Mouse (Mus musculus): ENCODE measurements around the gene Sgca. TPM values are rescaled to one million over a fixed set of nuclear protein-coding genes. Genes with fewer than 3 reads are reported as not detected.

Sgca gene
- not detected in 2 replicates for polyA plus RNA-seq (2011; ENCODE audit: insufficient read depth, insufficient read length, low replicate concordance, missing spikeins)

- no peak for TF ChIP-seq CTCF (IDR thresholded peaks at IDR 0.05; ENCODE audit: control insufficient read depth, insufficient read depth, low read length)
- no peak for TF ChIP-seq POLR2A (IDR thresholded peaks at IDR 0.05; ENCODE audit: borderline replicate concordance, control insufficient read depth, low read depth, low read length)
- WGBS: 78% methylated on average over 5 of the region's 5 CpGs
- H3K4me1 ChIP-seq (ENCODE audit: control insufficient read depth, insufficient read depth, low read length): no peaks in the 10 kb centered on the region
Measured at GRCm38 (mm10) chr11:94976199-94976598, at the start of gene Sgca. Gene Sgca (minus strand): TSS chr11:94976327.

GRCm38 (mm10) chr11:95025227-95026012 lies 49.3 kb upstream of the Sgca start:
- Histone ChIP-seq H3K27ac (ENCODE audit: control insufficient read depth, insufficient read depth, low read depth, low read length, poor library complexity) (no peak overlapping the region), H3K4me3 (replicated peaks; ENCODE audit: control insufficient read depth, low read depth, low read length) (no peak overlapping the region), H3K4me1 (ENCODE audit: control insufficient read depth, insufficient read depth, low read length) (no peaks in the 10 kb centered on the region)
- WGBS: 85% methylated on average over 11 of the region's 11 CpGs
- TF ChIP-seq CTCF (IDR thresholded peaks at IDR 0.05; ENCODE audit: control insufficient read depth, insufficient read depth, low read length) (no peak), POLR2A (IDR thresholded peaks at IDR 0.05; ENCODE audit: borderline replicate concordance, control insufficient read depth, low read depth, low read length) (no peak)

More at GRCm38 (mm10) chr11:94976199-94976598, at the start of gene Sgca:
- Histone ChIP-seq H3K27ac (ENCODE audit: control insufficient read depth, insufficient read depth, low read depth, low read length, poor library complexity) (no peak within 1 kb of the TSS), H3K4me3 (replicated peaks; ENCODE audit: control insufficient read depth, low read depth, low read length) (no peak within 1 kb of the TSS)

- TF ChIP-seq POLR2A (IDR thresholded peaks at IDR 0.05; ENCODE audit: borderline replicate concordance, control insufficient read depth, low read depth, low read length) (no peak), CTCF (IDR thresholded peaks at IDR 0.05; ENCODE audit: control insufficient read depth, insufficient read depth, low read length) (no peak)
- WGBS: 84% methylated on average over 29 of the region's 29 CpGs
- H3K27ac ChIP-seq (ENCODE audit: control insufficient read depth, insufficient read depth, low read depth, low read length, poor library complexity): no peak overlapping the region
Measured at GRCm38 (mm10) chr11:95024439-95025184, 48.5 kb upstream of the Sgca start.

GRCm38 (mm10) chr11:95023481-95023880 lies 47.4 kb upstream of the Sgca start:
- WGBS: 97% methylated on average over 9 of the region's 9 CpGs
- TF ChIP-seq CTCF (IDR thresholded peaks at IDR 0.05; ENCODE audit: control insufficient read depth, insufficient read depth, low read length) (no peak), POLR2A (IDR thresholded peaks at IDR 0.05; ENCODE audit: borderline replicate concordance, control insufficient read depth, low read depth, low read length) (no peak)
- H3K27ac ChIP-seq (ENCODE audit: control insufficient read depth, insufficient read depth, low read depth, low read length, poor library complexity): no peak overlapping the region
- H3K4me3 ChIP-seq (replicated peaks; ENCODE audit: control insufficient read depth, low read depth, low read length): no peak overlapping the region
- H3K4me1 ChIP-seq (ENCODE audit: control insufficient read depth, insufficient read depth, low read length): no peaks in the 10 kb centered on the region

More at GRCm38 (mm10) chr11:95024439-95025184, 48.5 kb upstream of the Sgca start:
- no peaks in the 10 kb centered on the region for H3K4me1 ChIP-seq (ENCODE audit: control insufficient read depth, insufficient read depth, low read length)
- no peak overlapping the region for H3K4me3 ChIP-seq (replicated peaks; ENCODE audit: control insufficient read depth, low read depth, low read length)

GRCm38 (mm10) chr11:95022237-95022992 lies 46.3 kb upstream of the Sgca start:
- Histone ChIP-seq H3K27ac (ENCODE audit: control insufficient read depth, insufficient read depth, low read depth, low read length, poor library complexity) (no peak overlapping the region), H3K4me1 (ENCODE audit: control insufficient read depth, insufficient read depth, low read length) (no peaks in the 10 kb centered on the region)
- WGBS: 73% methylated on average over 10 of the region's 10 CpGs

GRCm38 (mm10) chr11:95015484-95015883 lies 39.4 kb upstream of the Sgca start:
- no peaks in the 10 kb centered on the region for H3K4me1 ChIP-seq (ENCODE audit: control insufficient read depth, insufficient read depth, low read length)
- H3K27ac ChIP-seq (ENCODE audit: control insufficient read depth, insufficient read depth, low read depth, low read length, poor library complexity): no peak overlapping the region
- 86% methylated on average over 3 of the region's 3 CpGs for WGBS
- TF ChIP-seq CTCF (IDR thresholded peaks at IDR 0.05; ENCODE audit: control insufficient read depth, insufficient read depth, low read length) (no peak), POLR2A (IDR thresholded peaks at IDR 0.05; ENCODE audit: borderline replicate concordance, control insufficient read depth, low read depth, low read length) (no peak)
- H3K4me3 ChIP-seq (replicated peaks; ENCODE audit: control insufficient read depth, low read depth, low read length): no peak overlapping the region

More at GRCm38 (mm10) chr11:95022237-95022992, 46.3 kb upstream of the Sgca start:
- TF ChIP-seq POLR2A (IDR thresholded peaks at IDR 0.05; ENCODE audit: borderline replicate concordance, control insufficient read depth, low read depth, low read length) (no peak), CTCF (IDR thresholded peaks at IDR 0.05; ENCODE audit: control insufficient read depth, insufficient read depth, low read length) (peak; percentile 54)
- no peak overlapping the region for H3K4me3 ChIP-seq (replicated peaks; ENCODE audit: control insufficient read depth, low read depth, low read length)

GRCm38 (mm10) chr11:95012487-95012886 lies 36.4 kb upstream of the Sgca start:
- peak overlapping the region; percentile 62 for H3K27ac ChIP-seq (ENCODE audit: control insufficient read depth, insufficient read depth, low read depth, low read length, poor library complexity)
- H3K4me3 ChIP-seq (replicated peaks; ENCODE audit: control insufficient read depth, low read depth, low read length): peak overlapping the region; percentile 19
- no peak for TF ChIP-seq CTCF (IDR thresholded peaks at IDR 0.05; ENCODE audit: control insufficient read depth, insufficient read depth, low read length)
- no peak for TF ChIP-seq POLR2A (IDR thresholded peaks at IDR 0.05; ENCODE audit: borderline replicate concordance, control insufficient read depth, low read depth, low read length)
- no peaks in the 10 kb centered on the region for H3K4me1 ChIP-seq (ENCODE audit: control insufficient read depth, insufficient read depth, low read length)
- 54% methylated on average over 3 of the region's 3 CpGs for WGBS

Data from bone marrow, adult 2 months (tissue).